Mouse (Mus musculus) bone marrow, adult 2 months (tissue): Measurements from ENCODE around the gene Supt4a.

Experiments used
- CTCF ChIP-seq: fragments of 200-500 bp; IDR thresholded peaks from 2 replicates; pipeline ENCODE4 v1.5.1; 2011; ENCODE audit warnings: low read length, control low read depth; ENCODE audit not compliant: control insufficient read depth, insufficient read depth
- POLR2A ChIP-seq: fragments of 200-500 bp; IDR thresholded peaks from 2 replicates; pipeline ENCODE4 v1.6.1; 2011; ENCODE audit warnings: low read depth, mild to moderate bottlenecking, control low read depth, low read length, borderline replicate concordance; ENCODE audit not compliant: control insufficient read depth

DNA sequence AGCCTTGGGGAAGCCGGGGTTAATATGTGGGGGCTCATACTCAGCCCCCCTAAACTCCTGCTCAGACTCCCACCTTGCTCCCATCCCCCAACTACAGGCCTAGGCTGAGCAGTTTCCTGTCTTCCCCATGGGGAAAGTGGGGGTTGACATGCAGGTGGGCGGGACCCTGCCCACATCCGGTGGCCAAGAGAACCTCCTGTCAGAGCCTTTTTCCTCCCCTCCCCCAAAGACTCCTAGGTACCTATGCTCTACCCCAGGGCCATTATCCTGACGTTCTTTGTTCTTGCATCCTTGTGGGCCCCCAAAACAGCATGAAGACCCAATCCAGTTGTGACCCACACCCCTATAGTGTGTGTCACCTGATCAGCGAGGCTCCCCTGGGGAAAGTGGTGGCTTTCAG is 17.3 kb downstream of the Supt4a start:
- TF ChIP-seq CTCF: no peak
- no peak for TF ChIP-seq POLR2A
